Mouse (Mus musculus) right cerebral cortex, postnatal 4 days (tissue): ENCODE results near the gene Tnk1.

Source experiments
- DNase-seq: peaks from one replicate; pipeline ENCODE4 v3.0.0-alpha.2; 2022

Gene Tnk1

DNA sequence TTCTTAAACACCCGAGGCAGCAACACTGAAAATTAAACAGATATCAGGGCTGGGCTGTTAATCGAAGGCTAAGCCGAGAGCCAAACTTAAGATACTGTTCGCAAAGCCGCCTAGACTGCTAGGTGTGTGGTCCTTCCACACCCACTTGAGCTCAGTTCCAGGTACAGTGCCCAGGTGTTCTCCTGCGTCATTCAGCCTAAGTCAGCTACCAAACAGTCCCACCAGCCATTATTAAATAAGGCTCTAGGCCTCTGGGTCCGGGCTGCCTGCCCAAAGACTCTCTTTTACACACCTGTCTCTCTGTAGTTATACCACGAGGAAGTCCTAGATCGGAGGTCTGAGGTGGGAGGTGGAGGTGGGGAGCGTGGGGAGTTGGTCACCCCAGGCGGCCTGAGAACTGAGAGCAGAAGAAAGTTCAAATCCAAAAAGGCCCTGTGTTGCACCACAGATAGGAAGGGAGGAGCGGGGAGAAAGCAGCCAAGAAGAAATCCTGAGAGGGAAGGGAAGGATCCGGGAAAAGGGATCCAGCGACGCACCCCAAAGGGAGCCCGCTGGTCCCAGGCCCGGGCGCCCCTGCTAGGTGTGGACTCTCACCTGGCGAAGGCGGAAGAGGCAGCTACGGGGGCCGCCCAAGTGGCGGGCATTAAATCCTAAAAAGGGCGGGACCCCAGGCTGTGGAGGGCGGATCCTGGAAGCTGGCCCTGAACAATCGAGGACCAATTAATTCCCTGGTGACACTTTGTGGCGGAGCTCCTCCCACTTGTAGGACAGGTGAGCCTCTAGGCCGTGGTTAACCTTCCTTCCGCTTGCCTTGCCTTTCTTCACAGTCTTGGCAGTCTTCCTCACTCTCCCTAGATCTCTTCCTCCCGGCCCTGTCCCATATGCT, at the start of gene Tnk1:
Gene Tnk1, minus strand, starts transcription at position 618 of the 886 bp plus-strand sequence.
- no peak for DNase-seq

DNA sequence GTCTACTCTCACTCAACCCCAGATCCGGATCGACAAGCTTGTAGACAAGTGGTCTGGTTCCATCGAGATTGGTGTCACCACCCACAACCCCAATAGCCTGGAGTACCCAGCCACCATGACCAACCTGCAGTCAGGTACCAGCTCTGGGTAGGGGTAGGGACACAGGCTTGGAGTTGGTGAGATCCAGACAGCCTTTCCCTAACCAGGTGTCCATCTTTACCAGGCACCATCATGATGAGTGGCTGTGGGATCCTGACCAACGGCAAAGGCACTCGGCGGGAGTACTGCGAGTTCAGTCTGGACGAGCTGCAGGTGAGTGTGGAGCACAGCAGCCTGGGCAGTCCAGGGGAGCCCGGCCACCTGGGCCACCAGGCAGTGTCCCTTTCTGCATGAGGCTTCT, 45.8 kb upstream of the Tnk1 start:
- no peak for DNase-seq

DNA sequence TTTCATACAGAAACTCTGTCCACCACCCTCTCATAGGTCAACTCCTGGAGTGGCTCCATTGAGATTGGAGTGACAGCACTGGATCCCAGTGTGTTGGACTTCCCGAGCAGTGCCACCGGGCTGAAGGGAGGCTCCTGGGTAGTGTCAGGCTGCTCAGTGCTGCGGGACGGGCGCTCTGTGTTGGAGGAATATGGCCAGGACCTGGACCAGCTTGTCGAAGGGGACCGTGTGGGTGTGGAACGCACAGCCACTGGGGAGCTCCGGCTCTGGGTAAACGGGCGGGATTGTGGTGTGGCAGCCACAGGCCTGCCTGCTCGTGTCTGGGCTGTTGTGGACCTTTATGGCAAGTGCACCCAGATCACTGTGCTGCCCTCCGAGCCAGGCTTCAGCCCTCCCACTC, 44.4 kb upstream of the Tnk1 start:
- no peak for DNase-seq

DNA sequence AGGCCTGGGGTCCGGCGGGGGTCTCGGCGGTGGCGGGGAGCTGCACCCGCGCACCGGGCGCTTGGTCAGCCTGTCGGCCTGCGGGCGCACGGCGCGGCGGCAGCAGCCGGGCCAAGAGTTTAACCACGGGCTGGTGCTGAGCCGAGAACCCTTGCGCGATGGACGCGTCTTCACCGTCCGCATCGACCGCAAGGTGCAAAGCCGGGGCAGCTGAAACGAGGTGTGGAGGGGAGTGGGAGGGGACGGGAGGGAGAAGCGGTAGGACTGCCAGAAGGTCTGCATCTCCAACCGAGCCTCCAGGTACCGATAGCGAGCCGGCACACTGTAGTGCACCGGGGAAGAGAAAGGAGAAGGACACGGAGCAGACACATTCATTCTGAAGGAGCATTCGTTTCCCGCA, 43.5 kb upstream of the Tnk1 start:
- no peak for DNase-seq

DNA sequence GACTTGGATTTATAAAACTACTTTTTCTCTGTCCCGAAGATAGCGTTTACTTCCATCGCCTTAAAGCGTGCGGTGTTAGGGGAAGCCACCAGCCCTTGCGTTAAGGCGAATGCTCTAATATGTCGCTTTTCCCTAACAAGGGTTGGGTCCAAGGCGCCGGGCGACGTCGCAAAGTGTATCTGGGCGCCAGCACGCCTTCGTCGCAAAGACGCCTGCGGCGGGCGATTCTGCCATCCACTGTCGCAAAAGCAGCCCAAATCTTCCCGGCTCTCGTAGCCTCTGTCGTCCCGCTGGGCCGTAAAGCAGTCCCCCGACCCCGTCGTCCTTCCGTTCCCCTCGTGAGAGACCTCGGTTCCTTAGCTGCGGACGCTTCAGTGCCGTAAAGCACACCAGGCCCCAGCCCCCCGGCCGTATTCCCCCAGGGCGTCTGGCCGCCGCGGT, 42.9 kb upstream of the Tnk1 start:
- peak; percentile 87 for DNase-seq

DNA sequence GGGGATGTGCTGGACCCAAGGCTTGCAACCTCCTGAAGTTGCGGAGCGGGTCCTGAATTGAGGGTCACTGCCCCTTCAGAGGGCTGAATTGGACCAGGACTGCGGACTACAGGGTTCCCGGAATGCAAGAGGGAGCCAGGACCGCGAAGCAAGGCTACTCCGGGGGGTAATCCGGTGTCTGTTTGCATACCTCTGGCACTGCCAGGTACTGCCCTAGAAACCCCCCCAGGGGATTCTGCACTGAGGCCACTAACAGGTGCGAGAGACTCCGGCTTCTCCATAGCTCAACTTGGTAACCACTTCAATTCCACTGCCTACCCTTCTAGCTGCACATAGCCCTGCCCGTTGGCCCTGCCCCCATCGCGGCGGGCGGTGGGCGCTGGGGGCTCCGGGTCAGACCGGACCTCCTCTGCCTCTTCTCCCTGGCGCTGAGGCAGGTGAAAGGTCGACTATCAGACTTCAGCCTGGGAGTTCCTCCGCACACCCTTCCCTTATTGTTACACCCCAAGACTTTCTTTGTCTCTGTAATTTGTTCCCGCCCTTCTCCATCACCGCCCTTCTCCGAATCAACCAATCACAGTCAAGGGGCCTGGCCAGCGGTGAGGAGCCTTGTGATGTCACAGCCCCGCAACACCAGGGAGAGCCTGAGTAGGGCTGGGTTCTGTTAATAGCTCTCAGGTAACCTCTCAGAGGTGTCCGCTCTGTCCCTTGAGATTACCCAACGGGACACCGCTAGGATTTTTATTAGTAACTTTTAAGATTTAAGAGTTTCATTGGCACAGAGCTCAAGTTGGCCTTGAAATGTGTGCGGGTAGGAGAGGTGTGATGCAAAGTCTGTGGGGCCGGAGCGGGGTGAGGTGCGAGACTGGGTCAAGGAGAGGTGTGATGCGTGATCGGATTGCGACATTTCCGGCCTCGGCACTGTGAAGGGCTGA, 42.2 kb upstream of the Tnk1 start, which contains the start of the genes 2810408A11Rik and Neurl4:
Gene 2810408A11Rik, minus strand, starts transcription at position 517 of the 935 bp plus-strand sequence.
Gene Neurl4, plus strand, starts transcription at position 602 of the 935 bp plus-strand sequence.
- peak; percentile 77 for DNase-seq

DNA sequence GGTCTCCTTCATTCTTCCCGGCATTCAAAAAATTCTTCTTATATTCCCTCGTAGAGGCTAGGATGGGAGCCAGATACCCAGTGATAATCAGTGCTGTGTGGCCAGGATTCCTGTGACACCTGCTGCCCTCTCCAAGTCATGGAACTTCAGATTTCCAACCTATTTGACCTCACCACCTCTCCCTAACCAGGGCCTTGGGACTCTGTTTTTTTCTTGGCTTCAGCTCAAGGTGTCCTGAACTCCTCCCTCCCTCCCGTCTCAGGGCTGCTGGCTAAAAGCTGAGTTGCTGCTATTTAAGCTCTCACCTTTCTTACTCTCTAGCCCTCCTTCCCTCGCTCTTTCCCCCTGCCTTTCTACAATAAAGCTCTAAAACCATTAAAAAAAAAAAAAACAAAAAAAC, 41.3 kb upstream of the Tnk1 start:
- no peak for DNase-seq

DNA sequence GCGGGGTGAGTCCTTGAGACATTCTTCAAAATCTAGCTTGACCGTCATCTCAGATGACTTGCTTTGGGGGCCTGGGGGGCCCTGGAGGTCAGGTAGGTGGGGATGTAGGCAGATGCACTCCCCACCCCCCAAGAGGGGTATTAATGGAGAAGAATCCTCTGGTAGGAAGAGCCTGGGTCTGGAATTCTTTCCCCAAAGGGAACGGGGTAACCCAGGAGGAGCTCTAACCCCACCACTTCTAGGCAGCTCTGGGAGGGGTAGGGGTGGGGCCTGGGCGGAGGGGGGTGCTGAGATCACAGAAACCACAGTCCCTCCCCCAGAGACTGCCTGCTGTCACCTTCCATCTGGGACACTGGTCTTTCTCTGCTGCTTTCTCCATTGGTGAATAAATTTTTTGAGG, 36.8 kb upstream of the Tnk1 start, which contains the start of gene Acap1:
Gene Acap1, minus strand, starts transcription at position 249 of the 400 bp plus-strand sequence.
- no peak for DNase-seq

DNA sequence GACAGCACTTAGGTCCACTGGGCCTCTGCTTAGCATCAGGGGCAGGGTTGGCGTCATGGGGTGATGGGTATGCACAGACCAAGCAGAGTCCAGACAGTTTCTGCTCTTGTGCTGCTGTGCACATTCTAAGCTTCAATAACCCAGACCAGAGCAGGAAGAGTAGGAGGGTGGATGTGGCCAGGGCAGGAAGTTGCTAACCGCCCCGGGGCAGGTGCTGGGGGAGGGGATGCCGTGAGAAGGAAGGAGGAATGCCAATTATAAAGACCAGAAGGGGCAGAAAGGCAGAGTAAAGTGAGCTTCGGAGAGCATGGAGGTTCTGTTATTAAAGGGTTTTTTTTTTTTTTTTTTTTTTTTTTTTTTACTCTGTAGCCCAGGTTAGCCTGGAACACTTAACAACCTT, 36.1 kb upstream of the Tnk1 start:
- no peak for DNase-seq

DNA sequence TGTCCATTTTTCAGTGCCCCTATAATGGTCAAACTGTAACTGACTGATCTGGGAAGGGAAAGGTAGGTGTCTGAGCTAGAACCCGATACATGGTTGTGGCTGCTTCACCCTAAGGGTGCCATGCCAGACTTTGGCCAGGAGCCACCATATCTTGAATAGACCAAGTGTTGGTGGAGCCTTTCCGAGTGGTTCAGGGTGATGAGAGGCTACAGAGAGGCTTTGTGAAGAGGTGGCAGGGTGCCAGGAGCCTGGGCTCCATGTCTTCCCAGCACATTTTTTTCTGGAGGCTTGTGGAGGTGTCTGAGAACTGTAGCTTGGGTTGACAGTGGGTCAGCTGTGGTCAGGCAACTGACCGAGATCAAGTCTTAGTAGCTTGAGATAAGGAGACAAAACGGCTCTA, 33.0 kb upstream of the Tnk1 start:
- DNase-seq, result peak; percentile 51

DNA sequence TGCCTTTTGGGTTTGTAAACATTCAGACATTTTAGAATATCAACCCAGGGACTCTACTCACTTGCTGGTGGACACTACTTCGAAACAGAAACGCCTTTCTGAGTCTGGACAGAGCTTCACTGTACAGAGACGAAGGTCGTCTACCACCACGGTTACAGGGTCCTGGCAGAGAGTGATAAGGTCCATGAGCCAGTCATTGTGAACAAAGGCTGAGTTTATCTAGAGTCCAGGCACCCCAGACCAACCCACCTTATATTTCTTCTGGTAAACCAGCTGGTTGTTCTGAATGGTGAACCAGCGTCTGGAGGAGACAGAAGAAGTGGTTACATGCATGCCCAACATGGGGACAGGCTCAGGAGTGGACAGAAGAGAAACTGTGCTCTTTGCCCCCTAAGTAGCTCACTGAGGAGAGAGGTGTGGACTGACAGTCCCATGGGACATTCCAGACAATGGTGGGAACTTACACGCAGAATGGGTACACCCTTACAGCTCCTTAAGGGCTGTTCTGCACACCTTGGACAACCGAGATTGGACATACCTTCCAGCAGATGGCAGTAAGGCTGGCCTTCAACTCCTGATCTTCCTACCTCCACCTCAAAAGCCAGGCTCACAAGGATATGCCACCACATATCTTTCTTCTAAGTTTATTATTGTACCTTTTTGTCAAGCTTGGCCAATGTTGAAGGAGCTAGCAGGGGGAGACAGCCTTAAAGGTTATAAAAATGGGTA, 28.5 kb upstream of the Tnk1 start:
- DNase-seq, result no peak

DNA sequence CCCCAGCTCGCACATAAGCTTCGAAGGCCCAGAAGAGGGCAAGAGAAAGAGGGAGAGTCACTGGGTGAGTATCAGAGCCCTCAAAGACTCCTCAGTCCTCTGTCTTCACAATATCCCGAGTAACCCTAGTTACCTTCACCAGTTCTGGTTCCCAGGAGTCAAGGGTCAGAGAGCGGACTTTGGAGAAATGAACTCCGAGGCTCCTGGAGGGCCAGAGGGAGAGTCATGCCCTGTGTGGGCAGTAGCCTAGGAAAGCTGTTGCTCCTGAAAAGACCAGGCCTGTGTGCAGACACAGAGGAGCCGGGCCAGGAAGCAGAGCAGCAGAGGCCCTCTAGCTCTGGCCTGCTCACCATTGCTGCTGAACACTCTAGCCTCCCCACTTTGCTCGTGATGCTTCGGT, 26.1 kb upstream of the Tnk1 start:
- no peak for DNase-seq

DNA sequence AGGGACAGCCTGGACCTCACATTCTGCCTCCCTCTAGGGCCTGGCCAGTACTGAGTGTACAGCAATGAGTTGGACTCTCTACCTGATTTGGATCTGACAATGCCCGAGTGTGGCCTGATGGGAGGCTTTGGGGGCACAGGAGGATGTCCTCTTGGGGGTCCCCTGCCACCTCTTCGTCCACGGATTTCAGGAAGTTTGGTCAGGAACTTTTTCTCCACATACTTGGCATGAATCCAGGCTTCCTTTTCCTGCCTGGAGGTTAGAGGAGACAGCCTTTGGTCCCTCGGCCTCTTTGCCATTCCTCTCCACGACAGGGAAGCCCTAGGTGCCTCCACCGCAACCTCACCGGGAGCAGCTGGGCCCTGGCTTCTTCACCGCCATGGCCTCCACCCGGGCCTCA, 25.7 kb upstream of the Tnk1 start:
- no peak for DNase-seq

DNA sequence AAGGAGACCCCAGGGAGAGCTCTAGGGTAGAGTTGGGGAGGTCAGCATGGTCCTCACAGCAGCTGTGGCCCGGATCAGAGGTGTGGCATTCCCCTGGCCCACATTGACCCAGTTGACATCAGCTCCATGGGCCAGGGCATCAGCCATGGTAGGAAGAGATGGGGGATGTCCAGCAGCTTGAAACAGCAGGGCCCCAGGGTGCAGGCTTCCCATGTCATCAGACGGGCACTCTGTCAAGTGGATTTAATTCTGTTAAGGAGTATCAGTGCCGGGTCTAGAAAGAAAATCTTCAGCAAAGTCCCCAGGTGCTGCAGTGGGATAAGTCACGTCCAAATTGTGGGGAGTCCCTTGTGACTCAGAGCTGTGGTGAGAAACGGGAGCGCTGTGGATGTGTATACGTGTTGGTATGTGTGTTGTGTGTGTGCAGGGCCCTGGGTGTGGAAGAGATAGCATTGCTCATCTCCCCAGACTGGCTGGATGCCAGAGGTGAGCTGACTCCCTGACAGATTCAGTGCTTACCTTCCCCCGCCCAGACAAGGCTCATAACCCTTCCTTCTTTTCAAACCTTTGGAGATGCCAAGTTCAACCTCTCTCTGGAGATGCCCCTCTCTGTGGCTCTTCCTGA, 25.1 kb upstream of the Tnk1 start:
- DNase-seq, result no peak

DNA sequence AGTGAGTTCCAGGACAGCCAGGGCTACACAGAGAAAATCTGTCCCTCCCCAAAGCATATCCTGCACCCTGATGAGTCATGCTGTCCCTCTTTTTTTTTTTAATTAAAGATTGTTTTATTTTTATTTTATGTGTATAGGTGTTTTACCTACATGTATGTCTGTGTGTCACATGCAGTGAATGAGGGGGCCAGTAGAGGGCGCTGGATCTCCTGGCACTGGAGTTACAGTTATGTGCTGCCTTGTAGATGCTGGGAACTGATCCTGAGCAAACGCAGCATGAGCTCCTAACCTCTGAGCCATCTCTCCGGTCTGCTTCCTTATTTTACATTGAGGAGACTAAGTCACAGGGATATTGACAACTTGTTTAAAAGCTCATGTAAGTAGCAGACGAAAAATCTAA, 24.5 kb upstream of the Tnk1 start:
- DNase-seq, result no peak

DNA sequence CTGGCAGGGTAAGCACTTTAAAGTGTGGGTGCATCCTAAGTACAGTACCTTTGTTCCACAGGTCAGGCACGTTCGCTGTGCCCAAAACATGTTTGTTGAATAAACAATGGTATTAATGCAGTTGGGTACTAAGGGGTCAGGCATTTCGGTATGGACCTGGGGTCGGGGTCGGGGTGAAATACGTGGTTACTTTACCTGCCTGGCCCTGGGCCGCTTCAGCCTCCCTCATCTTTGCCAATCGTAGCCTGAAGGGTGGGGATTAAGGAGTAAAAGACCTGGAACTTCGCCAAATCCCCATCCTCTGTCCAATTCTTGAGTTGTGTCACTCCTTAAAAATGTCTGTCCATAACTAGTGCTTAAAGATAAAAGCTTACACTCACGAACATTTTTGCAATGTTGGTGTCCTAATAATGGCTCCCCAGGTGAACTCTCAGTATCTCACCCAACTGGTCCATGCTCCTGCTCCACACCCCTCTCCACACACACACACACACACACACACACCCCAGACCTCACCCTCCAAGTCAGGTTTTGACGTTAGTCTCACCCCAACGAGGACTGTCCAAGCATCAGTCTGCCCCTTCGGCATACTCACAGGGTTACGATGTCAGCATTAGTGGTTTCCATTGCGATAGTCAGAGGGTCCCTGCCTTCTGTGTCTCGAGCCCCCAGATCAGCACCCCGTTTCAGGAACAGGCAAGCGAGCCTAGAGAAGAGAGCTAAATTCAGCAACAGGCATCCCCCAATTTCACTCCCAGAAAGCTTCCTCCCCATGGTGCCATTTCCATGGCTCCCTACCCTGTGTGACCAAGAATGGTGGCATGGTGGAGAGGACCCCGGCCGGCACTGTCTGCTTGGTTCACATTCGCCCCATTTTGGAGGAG, 23.5 kb upstream of the Tnk1 start:
- DNase-seq, result no peak

DNA sequence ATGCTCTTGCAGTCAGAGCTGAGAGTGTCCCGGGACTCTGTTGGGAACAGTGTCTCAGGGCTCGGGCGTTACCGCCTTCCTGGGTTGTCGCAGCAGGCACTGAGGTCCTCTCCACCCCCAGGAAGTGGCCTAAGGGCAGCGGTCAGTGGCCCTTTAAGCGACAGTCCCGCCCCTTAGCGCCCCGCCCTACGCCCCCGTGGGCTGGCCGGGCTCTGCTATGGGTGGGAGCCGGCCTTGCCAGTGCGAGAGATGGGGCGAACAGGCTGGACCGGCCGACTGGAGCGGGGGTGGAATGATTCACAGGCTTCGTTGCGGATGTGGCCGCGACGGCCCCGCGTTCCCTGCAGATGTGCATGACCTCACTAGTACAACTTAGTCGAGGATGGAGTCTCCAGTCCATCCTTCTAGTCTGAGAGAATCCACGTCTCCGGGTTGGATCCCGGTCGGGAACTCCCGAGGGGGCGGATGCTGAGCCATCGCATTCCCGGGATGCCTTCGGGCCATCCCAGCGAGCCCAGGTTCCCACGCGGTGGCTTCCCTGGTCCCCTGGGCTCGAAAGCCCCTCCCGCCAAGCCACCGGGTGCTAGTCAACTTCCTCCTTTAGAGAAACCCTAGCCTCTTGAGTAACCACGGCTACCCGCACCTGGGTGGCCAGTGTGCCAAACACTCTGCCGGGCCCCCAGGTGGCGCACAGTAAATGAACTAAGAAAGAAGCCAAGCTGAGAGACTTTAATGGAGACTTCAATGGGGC, 22.5 kb upstream of the Tnk1 start, which contains the start of gene Kctd11:
Gene Kctd11, minus strand, starts transcription at position 554 of the 751 bp plus-strand sequence.
- peak; percentile 60 for DNase-seq

DNA sequence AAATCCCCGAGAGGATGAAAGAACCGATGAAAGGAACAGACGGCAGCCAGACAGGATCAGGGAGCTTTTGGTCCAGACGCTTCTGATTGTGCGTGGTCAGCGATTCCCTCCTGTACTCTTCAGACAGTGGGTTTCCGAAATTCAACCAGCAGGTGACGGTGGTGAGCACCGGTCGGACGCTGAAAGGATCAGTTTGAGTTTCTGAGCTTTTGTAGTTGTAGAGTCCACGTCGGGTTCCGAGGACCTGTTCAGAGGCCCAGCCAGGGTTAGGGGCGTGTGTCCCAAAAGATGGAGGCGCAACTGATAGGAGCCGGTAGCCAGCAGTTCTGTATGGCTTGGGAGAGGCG, 21.9 kb upstream of the Tnk1 start:
- peak; percentile 48 for DNase-seq

DNA sequence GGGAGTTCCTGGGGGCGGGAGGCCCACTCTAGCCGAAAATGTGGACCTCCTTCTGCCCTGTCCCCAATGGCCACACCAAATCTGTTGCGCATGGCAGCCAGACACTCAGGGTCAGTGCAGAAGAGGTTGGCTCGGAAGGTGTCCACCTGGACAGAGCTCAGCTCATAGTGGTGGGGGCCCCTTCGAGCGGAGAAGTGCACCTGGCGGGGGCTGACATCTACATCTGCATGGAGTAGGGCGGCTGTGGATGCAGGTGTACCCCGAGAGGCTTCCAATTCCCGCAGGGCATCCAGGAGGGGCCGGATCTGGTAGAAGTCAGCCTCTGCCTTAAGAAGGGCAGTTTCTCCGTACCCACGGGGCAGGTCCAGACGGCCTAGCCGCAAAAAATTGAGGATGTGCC, 21.2 kb upstream of the Tnk1 start:
- no peak for DNase-seq

DNA sequence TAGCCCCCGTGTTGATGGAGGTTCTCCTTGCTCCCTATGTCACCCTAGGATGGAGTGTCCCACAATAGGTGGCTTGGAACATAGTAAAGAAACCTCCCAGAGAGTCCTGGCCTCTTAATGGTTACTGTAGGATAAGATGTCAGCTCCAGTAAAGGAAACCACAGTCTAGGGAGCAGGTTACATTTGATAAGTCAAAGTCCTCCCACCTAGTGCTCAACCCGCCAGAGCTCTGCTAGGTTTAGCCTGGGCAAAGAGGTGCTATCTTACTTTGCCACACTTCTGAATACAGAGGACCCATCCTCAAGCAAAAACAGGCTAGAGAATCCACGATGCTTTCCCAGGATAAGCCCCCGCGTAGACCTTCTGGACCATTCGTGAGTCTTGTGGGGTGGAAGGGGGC, 20.4 kb upstream of the Tnk1 start:
- DNase-seq, result no peak

DNA sequence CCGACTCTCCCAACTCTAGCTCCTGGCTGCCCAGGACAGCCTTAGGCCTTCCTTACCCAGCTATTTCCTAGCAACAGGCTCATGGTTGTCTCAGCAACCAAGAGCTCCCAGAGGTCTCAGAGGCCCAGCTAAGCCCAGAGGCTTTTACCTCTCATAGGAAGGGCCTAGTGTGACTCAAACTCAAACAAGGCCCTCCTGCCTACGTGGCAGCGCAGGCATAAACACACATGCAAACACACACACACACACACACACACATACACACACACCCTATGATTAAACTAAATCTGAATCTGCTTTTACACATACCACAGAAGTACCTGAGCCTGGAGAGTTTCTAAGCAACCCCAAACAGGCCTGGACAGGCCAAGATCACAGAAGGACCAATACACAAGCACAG, 19.9 kb upstream of the Tnk1 start:
- DNase-seq, result no peak
